9 mouse cellular contexts compared by ENCODE assay signal in genomic region chr5:107046501-107046931, GRCm38 (mm10).
DNase-seq lines count a peak whose midpoint lies in the region; ATAC-seq and TF ChIP-seq lines count a peak whose summit lies in the region.
"Had no signal": no experiment of that assay in that cellular context is flagged by ENCODE, and none has a peak within 500 bp of the region (broad histone marks: within the 10 kb centered on the region; RNA-seq: fewer than 3 reads in every experiment).

No protein-coding gene starts in this region.

- H3K4me2 ChIP-seq in intestine, embryonic 14.5 days (ENCODE audit: low read length): no peak overlapping the region
- no peak overlapping the region for H3K4me2 ChIP-seq in intestine, postnatal 0 days (replicated peaks; ENCODE audit: low read depth)
- no peak overlapping the region for H3K4me2 ChIP-seq in kidney, postnatal 0 days (ENCODE audit: low read length)
- H3K4me2 ChIP-seq: neural tube, embryonic 15.5 days had no signal

- H3K4me1 ChIP-seq in intestine, embryonic 14.5 days (replicated peaks; ENCODE audit: control insufficient read depth, insufficient read depth, low read length): peaks cover 27% of the 10 kb centered on the region
- H3K4me1 ChIP-seq in intestine, postnatal 0 days (replicated peaks; ENCODE audit: control insufficient read depth, insufficient read depth, low read length): peaks cover 8% of the 10 kb centered on the region; the same call in 1 of the 2 replicates
- peaks cover 7% of the 10 kb centered on the region; the same call in 1 of the 2 replicates for H3K4me1 ChIP-seq in kidney, postnatal 0 days (replicated peaks; ENCODE audit: insufficient read depth, low read length)
- H3K4me1 ChIP-seq: neural tube, embryonic 15.5 days had no signal

- H3K4me3 ChIP-seq in intestine, embryonic 14.5 days (ENCODE audit: low read depth, low read length): no peak overlapping the region
- no peak overlapping the region for H3K4me3 ChIP-seq in intestine, postnatal 0 days (ENCODE audit: low read depth, low read length)
- no peak overlapping the region for H3K4me3 ChIP-seq in kidney, postnatal 0 days (replicated peaks; ENCODE audit: low read depth, low read length)
- H3K4me3 ChIP-seq: neural tube, embryonic 15.5 days had no signal

- H3K9ac ChIP-seq in intestine, embryonic 14.5 days (ENCODE audit: low read length): no peak overlapping the region
- no peak overlapping the region for H3K9ac ChIP-seq in intestine, postnatal 0 days (ENCODE audit: low read depth, low read length)
- no peak overlapping the region for H3K9ac ChIP-seq in kidney, postnatal 0 days (ENCODE audit: low read depth, low read length)
- H3K9ac ChIP-seq: neural tube, embryonic 15.5 days had no signal

- no peaks in the 10 kb centered on the region for H3K27me3 ChIP-seq in intestine, embryonic 14.5 days (replicated peaks; ENCODE audit: control insufficient read depth, insufficient read depth, low read length)
- H3K27me3 ChIP-seq in intestine, postnatal 0 days (replicated peaks; ENCODE audit: control insufficient read depth, insufficient read depth, low read length): no peaks in the 10 kb centered on the region
- no peaks in the 10 kb centered on the region for H3K27me3 ChIP-seq in kidney, postnatal 0 days (ENCODE audit: insufficient read depth, low read length)
- H3K27me3 ChIP-seq: neural tube, embryonic 15.5 days had no signal

- ATAC-seq in intestine, embryonic 14.5 days (replicated peaks; ENCODE audit: low FRiP score, low TSS enrichment, low read depth): 0 out of 2 replicates have a peak, but pooled peaks have one; percentile 11
- no peak for ATAC-seq in intestine, postnatal 0 days
- 0 out of 2 replicates have a peak, but pooled peaks have one; percentile 44 for ATAC-seq in kidney, postnatal 0 days (replicated peaks; ENCODE audit: low FRiP score, low read depth)

- peak overlapping the region; percentile 68; the same call in 1 of the 2 replicates for H3K27ac ChIP-seq in intestine, embryonic 14.5 days (ENCODE audit: low read depth)
- H3K27ac ChIP-seq in intestine, postnatal 0 days (ENCODE audit: low read depth, low read length): no peak overlapping the region
- peak overlapping the region; percentile 38 for H3K27ac ChIP-seq in kidney, postnatal 0 days
- H3K27ac ChIP-seq: neural tube, embryonic 15.5 days had no signal

- no peaks in the 10 kb centered on the region for H3K36me3 ChIP-seq in intestine, embryonic 14.5 days (ENCODE audit: control insufficient read depth, insufficient read depth, low read length)
- no peaks in the 10 kb centered on the region for H3K36me3 ChIP-seq in intestine, postnatal 0 days (ENCODE audit: control insufficient read depth, insufficient read depth)
- no peaks in the 10 kb centered on the region for H3K36me3 ChIP-seq in kidney, postnatal 0 days (ENCODE audit: insufficient read depth, low read length)
- H3K36me3 ChIP-seq: neural tube, embryonic 15.5 days had no signal

- 14% methylated on average over 4 of the region's 4 CpGs for WGBS in intestine, embryonic 14.5 days
- 30% methylated on average over 4 of the region's 4 CpGs for WGBS in intestine, postnatal 0 days
- WGBS in kidney, postnatal 0 days: 11% methylated on average over 4 of the region's 4 CpGs

- no peak for TF ChIP-seq CTCF in intestine, postnatal 0 days (IDR thresholded peaks at IDR 0.05; ENCODE audit: low read depth)
- TF ChIP-seq CTCF in kidney, postnatal 0 days (IDR thresholded peaks at IDR 0.05; ENCODE audit: low read depth): no peak

- no peak for DNase-seq in intestine, embryonic 14.5 days (ENCODE audit: low spot score)
- DNase-seq in heart, adult 9 months (ENCODE audit: low spot score in 2 of 2): peak; percentile 49 to 54
- DNase-seq in kidney, postnatal 0 days (ENCODE audit: low spot score): peak; percentile 80
- DNase-seq in lung, postnatal 4 days: peak; percentile 37 to 64
- DNase-seq in left cerebral cortex, postnatal 25 days (ENCODE audit: low spot score in 2 of 2): no peak
- no peak for DNase-seq in thymus, postnatal 10 days (ENCODE audit: low spot score in 2 of 2)
- DNase-seq in retina, embryonic 14.5 days (ENCODE audit: low spot score): no peak

- no peaks in the 10 kb centered on the region for H3K9me3 ChIP-seq in intestine, embryonic 14.5 days (ENCODE audit: control insufficient read depth, low read length)
- no peaks in the 10 kb centered on the region for H3K9me3 ChIP-seq in intestine, postnatal 0 days (ENCODE audit: control insufficient read depth)
- no peaks in the 10 kb centered on the region for H3K9me3 ChIP-seq in kidney, postnatal 0 days (replicated peaks; ENCODE audit: low read length)
- H3K9me3 ChIP-seq: neural tube, embryonic 15.5 days had no signal

- intact Hi-C loops in left cerebral cortex, postnatal 25 days (cut with DNase I): no loop called here

Comparison
In these comparisons a context has a peak if more than half of its experiments do, and no peak if none do; other contexts are left out.
1. DNase-seq: peak in heart, adult 9 months (2 of 2), kidney, postnatal 0 days (single experiment) and lung, postnatal 4 days (2 of 2); none in intestine, embryonic 14.5 days (single experiment), left cerebral cortex, postnatal 25 days (0 of 2), thymus, postnatal 10 days (0 of 2) and retina, embryonic 14.5 days (single experiment).